In genomic region chr11:11729216-11729615, GRCm38 (mm10) we compare ENCODE assay signal across 16 mouse cellular contexts. TPM values are rescaled to one million over a fixed set of nuclear protein-coding genes. Genes with fewer than 3 reads are reported as not detected.
DNase-seq lines count a peak whose midpoint lies in the region; ATAC-seq lines count a peak whose summit lies in the region.
"Had no signal": no experiment of that assay in that cellular context is flagged by ENCODE, and none has a peak within 500 bp of the region (broad histone marks: within the 10 kb centered on the region; RNA-seq: fewer than 3 reads in every experiment).

No protein-coding gene starts in this region.

- intact Hi-C loops in heart, postnatal 36 days (cut with DNase I), result no loop called here

- H3K9ac ChIP-seq in kidney, embryonic 16.5 days (replicated peaks; ENCODE audit: low read length), result no peak overlapping the region
- H3K9ac ChIP-seq in liver, embryonic 13.5 days, result peak overlapping the region; percentile 78
- H3K9ac ChIP-seq in stomach, embryonic 15.5 days, result no peak overlapping the region

- H3K36me3 ChIP-seq in kidney, embryonic 16.5 days (ENCODE audit: insufficient read depth, low read length), result no peaks in the 10 kb centered on the region
- H3K36me3 ChIP-seq in liver, embryonic 13.5 days, result peaks cover 38% of the 10 kb centered on the region
- H3K36me3 ChIP-seq in stomach, embryonic 15.5 days, result no peaks in the 10 kb centered on the region
- H3K36me3 ChIP-seq: hindbrain, embryonic 10.5 days; limb, embryonic 10.5 days had no signal

- 0 out of 2 replicates have a peak, but pooled peaks have one; percentile 6 for ATAC-seq in kidney, embryonic 16.5 days (ENCODE audit: low FRiP score, low TSS enrichment)
- peak; percentile 91 for ATAC-seq in liver, embryonic 13.5 days (ENCODE audit: low read depth)
- peak; percentile 90 for ATAC-seq in stomach, embryonic 15.5 days (ENCODE audit: insufficient read depth, low FRiP score, low read depth)
- ATAC-seq: forebrain, embryonic 16.5 days had no signal

- H3K27me3 ChIP-seq in kidney, embryonic 16.5 days (ENCODE audit: insufficient read depth, low read length), result no peaks in the 10 kb centered on the region
- H3K27me3 ChIP-seq in liver, embryonic 13.5 days, result no peaks in the 10 kb centered on the region
- no peaks in the 10 kb centered on the region for H3K27me3 ChIP-seq in stomach, embryonic 15.5 days (replicated peaks)

- H3K27ac ChIP-seq in kidney, embryonic 16.5 days (ENCODE audit: low read length), result no peak overlapping the region
- peak overlapping the region; percentile 100 for H3K27ac ChIP-seq in liver, embryonic 13.5 days
- H3K27ac ChIP-seq in stomach, embryonic 15.5 days, result no peak overlapping the region
- H3K27ac ChIP-seq: hindbrain, embryonic 10.5 days; limb, embryonic 10.5 days had no signal

- H3K9me3 ChIP-seq in kidney, embryonic 16.5 days (ENCODE audit: low read length), result no peaks in the 10 kb centered on the region
- H3K9me3 ChIP-seq in liver, embryonic 13.5 days (replicated peaks), result no peaks in the 10 kb centered on the region
- no peaks in the 10 kb centered on the region for H3K9me3 ChIP-seq in stomach, embryonic 15.5 days
- H3K9me3 ChIP-seq: hindbrain, embryonic 10.5 days; limb, embryonic 10.5 days had no signal

- H3K4me2 ChIP-seq in kidney, embryonic 16.5 days (replicated peaks; ENCODE audit: low read depth, low read length), result no peak overlapping the region
- peak overlapping the region; percentile 59 for H3K4me2 ChIP-seq in liver, embryonic 13.5 days
- no peak overlapping the region for H3K4me2 ChIP-seq in stomach, embryonic 15.5 days

- no peaks in the 10 kb centered on the region for H3K4me1 ChIP-seq in kidney, embryonic 16.5 days (ENCODE audit: insufficient read depth, low read length)
- H3K4me1 ChIP-seq in liver, embryonic 13.5 days (replicated peaks), result peaks cover 98% of the 10 kb centered on the region
- no peaks in the 10 kb centered on the region for H3K4me1 ChIP-seq in stomach, embryonic 15.5 days
- H3K4me1 ChIP-seq: hindbrain, embryonic 10.5 days; limb, embryonic 10.5 days had no signal

- no peak overlapping the region for H3K4me3 ChIP-seq in kidney, embryonic 16.5 days (ENCODE audit: low read length)
- H3K4me3 ChIP-seq in liver, embryonic 13.5 days (replicated peaks), result peak overlapping the region; percentile 16; the same call in 1 of the 2 replicates
- no peak overlapping the region for H3K4me3 ChIP-seq in stomach, embryonic 15.5 days (replicated peaks)
- H3K4me3 ChIP-seq: hindbrain, embryonic 10.5 days; limb, embryonic 10.5 days had no signal

- no peak for DNase-seq in kidney, postnatal 10 days
- DNase-seq in c-Kit-positive CD71-positive TER-119-negative erythroid progenitor cells, embryonic 14.5 days (ENCODE audit: low read depth), result peak; percentile 79
- DNase-seq in liver, embryonic 13.5 days, result peak; percentile 88
- DNase-seq in gastrocnemius, postnatal 25 days, result no peak
- DNase-seq in heart, postnatal 36 days, result no peak
- DNase-seq: adrenal gland, postnatal 25 days; cerebellum, adult 9-10 months; kidney, adult 18-20 months; lung, postnatal 36 days; right cerebral cortex, postnatal 4 days; thymus, postnatal 14 days had no signal

- WGBS in kidney, embryonic 16.5 days, result 81% methylated on average over 6 of the region's 6 CpGs
- 19% methylated on average over 6 of the region's 6 CpGs for WGBS in liver, embryonic 13.5 days (ENCODE audit: insufficient replicate concordance)
- 74% methylated on average over 6 of the region's 6 CpGs for WGBS in stomach, embryonic 15.5 days

RNA-seq across cellular contexts. Expression of gene Ikzf1, which starts 44.4 kb away (rescaled TPM):
- 0.44 and 0.75 TPM in 2 replicates for polyA plus RNA-seq in kidney, embryonic 16.5 days (2015; fragmentation: Nextera tagmentation; extraction: Ambion mirVana)
- 28.3 and 44.6 TPM in 2 replicates for polyA plus RNA-seq in liver, embryonic 13.5 days (2015; fragmentation: Nextera tagmentation; extraction: Ambion mirVana)
- 3.1 and 4.5 TPM in 2 replicates for polyA plus RNA-seq in stomach, embryonic 15.5 days (2015; fragmentation: Nextera tagmentation; extraction: Ambion mirVana)
- under 1 TPM; 0.31 to 0.62 TPM for total RNA-seq in gastrocnemius, postnatal 25 days (2021)
- 1 to 10 TPM; 1.5 to 2.1 TPM for total RNA-seq in heart, postnatal 36 days (2021)

Comparison
In these comparisons a context has a peak if more than half of its experiments do, and no peak if none do; other contexts are left out.
1. ATAC-seq: peak in every context shown above with its lines; median percentile 91 in liver, embryonic 13.5 days; 90 in stomach, embryonic 15.5 days; 6 in kidney, embryonic 16.5 days.
2. DNase-seq: peak in c-Kit-positive CD71-positive TER-119-negative erythroid progenitor cells, embryonic 14.5 days (single experiment) and liver, embryonic 13.5 days (single experiment); none in kidney, postnatal 10 days (single experiment), gastrocnemius, postnatal 25 days (single experiment) and heart, postnatal 36 days (0 of 2).